Mouse (Mus musculus): Measurements from ENCODE around the gene Tsfm. TPM values are rescaled to one million over a fixed set of nuclear protein-coding genes. Genes with fewer than 3 reads are reported as not detected.

The Tsfm gene
- polyA plus RNA-seq, 1 experiment from 2014 or later: 65.7 TPM

- WGBS (ENCODE audit: insufficient replicate concordance): 71% methylated on average over 12 of the region's 12 CpGs
- Histone ChIP-seq H3K27me3 (peaks cover 48% of the 10 kb centered on the region), H3K27ac (no peak overlapping the region), H3K4me1 (replicated peaks) (peaks cover 8% of the 10 kb centered on the region), H3K4me2 (no peak overlapping the region), H3K9ac (no peak overlapping the region), H3K9me3 (replicated peaks) (no peaks in the 10 kb centered on the region), H3K4me3 (replicated peaks) (no peak overlapping the region), H3K36me3 (no peaks in the 10 kb centered on the region)
- DNase-seq (no peak), ATAC-seq (ENCODE audit: low read depth) (no peak)
Observed at GRCm38 (mm10) chr10:127036273-127036672, 5.6 kb upstream of the Tsfm start.

GRCm38 (mm10) chr10:127033301-127033741 is 2.7 kb upstream of the Tsfm start:
- Histone ChIP-seq H3K36me3 (peaks cover 11% of the 10 kb centered on the region), H3K9me3 (replicated peaks) (no peaks in the 10 kb centered on the region), H3K9ac (no peak overlapping the region), H3K4me2 (no peak overlapping the region), H3K4me3 (replicated peaks) (no peak overlapping the region), H3K27ac (no peak overlapping the region), H3K27me3 (peaks cover 18% of the 10 kb centered on the region), H3K4me1 (replicated peaks) (peaks cover 13% of the 10 kb centered on the region)
- WGBS (ENCODE audit: insufficient replicate concordance): 59% methylated on average over 8 of the region's 8 CpGs
- no peak for ATAC-seq (ENCODE audit: low read depth)
- no peak for DNase-seq

DNA sequence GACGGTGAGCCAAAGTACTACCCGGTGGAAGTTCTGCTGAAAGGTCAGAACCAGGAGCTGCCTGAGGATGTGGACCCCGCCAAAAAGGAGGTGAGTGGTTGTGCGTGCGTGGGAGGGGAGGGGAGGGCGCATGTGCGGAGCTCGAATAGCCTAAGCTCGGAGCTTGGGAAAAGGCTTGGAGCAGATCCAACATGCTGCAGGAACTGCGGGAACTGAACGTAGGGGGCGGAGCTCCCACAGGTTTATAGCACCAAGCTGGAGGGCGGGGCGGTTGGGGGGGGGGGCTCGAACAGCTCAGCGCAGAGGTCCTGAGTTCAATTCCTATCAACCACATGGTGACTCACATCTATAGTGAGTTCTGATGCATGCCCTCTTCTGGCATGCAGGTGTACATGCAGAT is 12.2 kb downstream of the Tsfm start:
- H3K9ac ChIP-seq: no peak overlapping the region
- peaks cover 16% of the 10 kb centered on the region for H3K36me3 ChIP-seq
- ATAC-seq (ENCODE audit: low read depth) (no peak), DNase-seq (no peak)
- no peak overlapping the region for H3K4me3 ChIP-seq (replicated peaks)
- no peaks in the 10 kb centered on the region for H3K9me3 ChIP-seq (replicated peaks)
- 0 out of 2 replicates have a peak, but pooled peaks cover under 1% of the 10 kb centered on the region for H3K4me1 ChIP-seq (replicated peaks)
- no peak overlapping the region for H3K27ac ChIP-seq
- peaks cover 3% of the 10 kb centered on the region; the same call in 1 of the 2 replicates for H3K27me3 ChIP-seq
- WGBS (ENCODE audit: insufficient replicate concordance): 69% methylated on average over 16 of the region's 16 CpGs
- H3K4me2 ChIP-seq: no peak overlapping the region

GRCm38 (mm10) chr10:127017071-127017470 is 13.6 kb downstream of the Tsfm start:
- Histone ChIP-seq H3K36me3 (peaks cover 4% of the 10 kb centered on the region; the same call in 1 of the 2 replicates), H3K9me3 (replicated peaks) (no peaks in the 10 kb centered on the region), H3K4me3 (replicated peaks) (no peak overlapping the region), H3K4me1 (replicated peaks) (0 out of 2 replicates have a peak, but pooled peaks cover 4% of the 10 kb centered on the region), H3K4me2 (no peak overlapping the region), H3K27me3 (peaks cover 3% of the 10 kb centered on the region; the same call in 1 of the 2 replicates), H3K27ac (no peak overlapping the region), H3K9ac (no peak overlapping the region)
- DNase-seq (no peak), ATAC-seq (ENCODE audit: low read depth) (no peak)
- WGBS (ENCODE audit: insufficient replicate concordance): 17% methylated on average over 2 of the region's 2 CpGs

- WGBS (ENCODE audit: insufficient replicate concordance): 49% methylated on average over 5 of the region's 5 CpGs
- H3K9ac ChIP-seq: no peak overlapping the region
- peaks cover 3% of the 10 kb centered on the region; the same call in 1 of the 2 replicates for H3K27me3 ChIP-seq
- H3K36me3 ChIP-seq: no peaks in the 10 kb centered on the region
- no peak for ATAC-seq (ENCODE audit: low read depth)
- H3K9me3 ChIP-seq (replicated peaks): no peaks in the 10 kb centered on the region
- no peak overlapping the region for H3K27ac ChIP-seq
- 0 out of 2 replicates have a peak, but pooled peaks cover 4% of the 10 kb centered on the region for H3K4me1 ChIP-seq (replicated peaks)
- DNase-seq: no peak
- no peak overlapping the region for H3K4me3 ChIP-seq (replicated peaks)
- H3K4me2 ChIP-seq: no peak overlapping the region
Observed at GRCm38 (mm10) chr10:127016488-127016887, 14.2 kb downstream of the Tsfm start.

DNA sequence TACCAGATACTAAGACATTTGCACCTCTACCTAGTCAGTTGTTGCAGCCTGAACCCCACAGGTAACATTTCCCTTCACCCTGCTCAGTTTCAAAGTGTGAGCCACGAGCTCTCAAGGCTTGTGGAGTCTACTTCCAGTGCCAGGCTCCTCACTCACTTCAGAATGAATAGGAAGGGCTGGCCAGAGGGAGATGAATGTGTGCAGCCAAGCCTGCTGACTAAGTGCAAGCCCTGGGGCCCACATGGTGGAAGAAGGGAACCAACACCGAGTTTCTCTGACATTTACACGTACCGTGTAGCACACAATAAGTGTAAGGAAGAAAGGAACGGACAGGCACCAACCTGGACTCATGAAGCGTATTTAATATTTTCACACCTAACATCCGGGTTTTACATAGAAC is 26.8 kb downstream of the Tsfm start:
- Histone ChIP-seq H3K27ac (no peak overlapping the region), H3K4me1 (replicated peaks) (0 out of 2 replicates have a peak, but pooled peaks cover 3% of the 10 kb centered on the region), H3K9me3 (replicated peaks) (no peaks in the 10 kb centered on the region), H3K4me3 (replicated peaks) (no peak overlapping the region), H3K4me2 (no peak overlapping the region), H3K27me3 (no peaks in the 10 kb centered on the region), H3K9ac (no peak overlapping the region), H3K36me3 (peaks cover 4% of the 10 kb centered on the region; the same call in 1 of the 2 replicates)
- DNase-seq (no peak), ATAC-seq (ENCODE audit: low read depth) (no peak)
- 62% methylated on average over 7 of the region's 7 CpGs for WGBS (ENCODE audit: insufficient replicate concordance)

GRCm38 (mm10) chr10:127003334-127003733 is 27.3 kb downstream of the Tsfm start:
- Histone ChIP-seq H3K9me3 (replicated peaks) (no peaks in the 10 kb centered on the region), H3K4me3 (replicated peaks) (no peak overlapping the region), H3K9ac (no peak overlapping the region), H3K27me3 (no peaks in the 10 kb centered on the region), H3K36me3 (peaks cover 8% of the 10 kb centered on the region), H3K4me1 (replicated peaks) (0 out of 2 replicates have a peak, but pooled peaks cover 3% of the 10 kb centered on the region), H3K27ac (no peak overlapping the region), H3K4me2 (no peak overlapping the region)
- ATAC-seq (ENCODE audit: low read depth) (no peak), DNase-seq (no peak)
- WGBS (ENCODE audit: insufficient replicate concordance): 72% methylated on average over 8 of the region's 8 CpGs

DNA sequence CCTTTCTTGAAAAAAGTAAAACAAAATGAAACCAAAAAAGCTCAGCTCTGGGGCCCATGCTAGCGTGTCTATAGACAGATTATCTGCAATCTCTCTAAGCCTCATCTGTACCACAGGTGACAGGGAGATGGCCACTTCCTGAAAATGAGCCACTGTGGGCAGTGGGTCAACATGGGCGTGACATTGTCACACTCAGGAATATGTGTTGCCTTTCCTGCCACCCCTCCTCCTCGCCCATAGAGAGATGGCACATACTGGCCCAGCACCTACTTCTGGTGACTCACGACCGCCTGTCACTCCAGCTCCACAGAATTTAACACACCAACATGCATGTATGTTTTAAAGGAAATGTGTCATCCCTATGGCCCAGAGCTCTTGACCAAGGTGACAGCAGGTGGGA is 27.9 kb downstream of the Tsfm start:
- no peak overlapping the region for H3K4me3 ChIP-seq (replicated peaks)
- no peaks in the 10 kb centered on the region for H3K27me3 ChIP-seq
- no peak for DNase-seq
- H3K9me3 ChIP-seq (replicated peaks): no peaks in the 10 kb centered on the region
- H3K4me2 ChIP-seq: no peak overlapping the region
- no peak overlapping the region for H3K9ac ChIP-seq
- WGBS (ENCODE audit: insufficient replicate concordance): 55% methylated on average over 5 of the region's 5 CpGs
- H3K27ac ChIP-seq: no peak overlapping the region
- H3K4me1 ChIP-seq (replicated peaks): 0 out of 2 replicates have a peak, but pooled peaks cover 3% of the 10 kb centered on the region
- ATAC-seq (ENCODE audit: low read depth): no peak
- H3K36me3 ChIP-seq: peaks cover 13% of the 10 kb centered on the region

GRCm38 (mm10) chr10:127002056-127002455 is 28.6 kb downstream of the Tsfm start:
- WGBS (ENCODE audit: insufficient replicate concordance): 61% methylated on average over 1 of the region's 1 CpGs

DNA sequence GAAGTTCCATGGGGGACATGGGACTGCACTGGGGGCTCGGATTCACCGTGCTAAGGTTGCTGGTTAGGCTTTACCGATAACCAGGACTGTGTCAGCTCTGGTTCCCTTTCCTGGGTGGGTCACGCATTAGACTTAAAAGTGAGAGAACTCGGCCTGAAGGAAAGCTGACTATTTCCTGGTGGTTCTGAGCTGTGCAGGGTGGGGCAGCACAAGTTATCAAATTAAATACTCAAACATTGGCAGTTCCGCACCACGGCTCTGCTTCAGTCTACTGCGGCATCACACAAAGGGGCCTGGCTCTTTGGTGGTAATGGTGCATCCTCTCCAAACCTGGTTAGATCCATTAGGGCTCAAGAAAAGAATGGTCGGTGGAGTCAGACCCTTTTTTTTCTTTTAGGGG is 29.3 kb downstream of the Tsfm start:
- Histone ChIP-seq H3K27ac (no peak overlapping the region), H3K4me3 (replicated peaks) (no peak overlapping the region), H3K4me2 (no peak overlapping the region), H3K9ac (no peak overlapping the region), H3K27me3 (no peaks in the 10 kb centered on the region), H3K9me3 (replicated peaks) (no peaks in the 10 kb centered on the region), H3K36me3 (peaks cover 20% of the 10 kb centered on the region), H3K4me1 (replicated peaks) (peaks cover 9% of the 10 kb centered on the region)
- DNase-seq: no peak
- ATAC-seq (ENCODE audit: low read depth): no peak
- 69% methylated on average over 9 of the region's 9 CpGs for WGBS (ENCODE audit: insufficient replicate concordance)

More at GRCm38 (mm10) chr10:127002056-127002455, 28.6 kb downstream of the Tsfm start:
- H3K9ac ChIP-seq: no peak overlapping the region
- no peaks in the 10 kb centered on the region for H3K9me3 ChIP-seq (replicated peaks)
- H3K4me1 ChIP-seq (replicated peaks): peaks cover 9% of the 10 kb centered on the region
- no peak overlapping the region for H3K4me2 ChIP-seq
- H3K27me3 ChIP-seq: no peaks in the 10 kb centered on the region
- DNase-seq (no peak), ATAC-seq (ENCODE audit: low read depth) (no peak)
- H3K27ac ChIP-seq: no peak overlapping the region
- peaks cover 20% of the 10 kb centered on the region for H3K36me3 ChIP-seq
- H3K4me3 ChIP-seq (replicated peaks): no peak overlapping the region

DNA sequence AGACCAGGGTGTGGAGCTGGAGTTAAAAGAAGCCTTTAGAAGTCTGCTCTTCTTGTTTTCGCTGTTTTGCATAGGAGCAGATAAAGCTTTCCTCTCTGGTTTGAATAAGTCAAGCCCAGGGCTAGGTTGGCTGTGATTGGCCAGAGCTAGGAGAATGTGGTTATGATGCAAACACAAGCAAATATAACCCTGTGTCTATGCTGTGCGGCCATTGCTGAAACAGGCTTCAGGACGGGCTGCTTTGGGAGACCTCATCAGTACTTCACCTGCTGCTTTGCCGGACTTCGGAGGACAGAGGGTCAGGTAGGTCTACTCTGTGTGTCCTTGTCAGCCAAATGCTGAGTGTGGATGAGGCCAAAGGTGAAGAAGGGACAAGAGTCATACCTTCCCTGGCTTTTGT is 30.1 kb downstream of the Tsfm start, which contains the start of gene Avil:
Gene Avil, plus strand, starts transcription at position 181 of the 400 bp plus-strand sequence.
- H3K27ac ChIP-seq: no peak within 1 kb of the TSS
- peaks cover 9% of the 10 kb centered on the region for H3K4me1 ChIP-seq (replicated peaks)
- H3K9ac ChIP-seq: no peak within 1 kb of the TSS
- H3K36me3 ChIP-seq: peaks cover 27% of the 10 kb centered on the region
- DNase-seq (no peak), ATAC-seq (ENCODE audit: low read depth) (no peak)
- no peak within 1 kb of the TSS for H3K4me2 ChIP-seq
- WGBS (ENCODE audit: insufficient replicate concordance): 76% methylated on average over 5 of the region's 5 CpGs
- H3K4me3 ChIP-seq (replicated peaks): no peak within 1 kb of the TSS
- H3K27me3 ChIP-seq: no peaks in the 10 kb centered on the region
- no peaks in the 10 kb centered on the region for H3K9me3 ChIP-seq (replicated peaks)
